Mouse (Mus musculus): ENCODE data around the gene Olfr672. TPM values are rescaled to one million over a fixed set of nuclear protein-coding genes. Genes with fewer than 3 reads are reported as not detected.

Gene Olfr672
- polyA plus RNA-seq (2017; shearing (Covaris generic)) = not detected

GRCm38 (mm10) chr7:105001929-105002328 lies at the start of gene Olfr672:
Olfr672 (minus strand) TSS chr7:105002029.

GRCm38 (mm10) chr7:105032398-105032797 lies 30.6 kb upstream of the Olfr672 start, which contains the start of gene Olfr676:
Olfr676 (plus strand) TSS chr7:105032698.

GRCm38 (mm10) chr7:105028360-105028759 lies 26.5 kb upstream of the Olfr672 start, which contains the start of gene Olfr675:
Olfr675 (minus strand) TSS chr7:105028460.

DNA sequence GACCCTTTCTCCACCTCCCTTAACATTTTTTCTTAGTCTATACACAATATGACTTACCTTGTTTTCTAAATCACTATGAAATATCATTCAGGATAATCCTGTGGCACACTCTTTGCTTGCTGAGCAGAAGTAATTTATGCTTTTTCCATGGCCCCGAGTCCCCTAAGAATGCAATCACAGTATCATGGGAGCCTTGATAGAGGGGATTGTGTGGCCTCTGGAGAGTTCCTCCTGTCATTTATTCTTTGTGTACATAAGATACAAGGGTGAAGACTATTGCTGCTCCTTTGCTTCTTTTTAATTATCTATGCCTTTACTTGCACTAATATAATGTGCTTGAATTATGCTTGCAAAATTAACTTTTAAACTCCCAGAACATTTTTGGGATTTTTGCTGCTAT lies 22.8 kb downstream of the Olfr672 start, which contains the start of gene Olfr671:
Gene Olfr671, minus strand, starts transcription at position 101 of the 400 bp plus-strand sequence.

GRCm38 (mm10) chr7:104962520-104962919 lies 39.3 kb downstream of the Olfr672 start, which contains the start of gene Olfr670:
Olfr670 (minus strand) TSS chr7:104962620.

Other genes with a start within 250 kb of the Olfr672 start
- gene Usp17le, start 224.6 kb downstream of the Olfr672 start, polyA plus RNA-seq (2017; shearing (Covaris generic)) = not detected
- not detected for gene Usp17lb, start 159.4 kb downstream of the Olfr672 start, polyA plus RNA-seq (2017; shearing (Covaris generic))
- gene Usp17la, start 145.0 kb downstream of the Olfr672 start, polyA plus RNA-seq (2017; shearing (Covaris generic)) = not detected
- not detected for gene Olfr665, start 124.0 kb downstream of the Olfr672 start, polyA plus RNA-seq (2017; shearing (Covaris generic))
- gene Olfr666, start 106.1 kb downstream of the Olfr672 start, polyA plus RNA-seq (2017; shearing (Covaris generic)) = not detected
- not detected for gene Olfr667, start 80.5 kb downstream of the Olfr672 start, polyA plus RNA-seq (2017; shearing (Covaris generic))
- gene Olfr668, start 74.0 kb downstream of the Olfr672 start, polyA plus RNA-seq (2017; shearing (Covaris generic)) = not detected
- gene Olfr669, start 67.8 kb downstream of the Olfr672 start, polyA plus RNA-seq (2017; shearing (Covaris generic)) = not detected
- gene Olfr670, start 39.4 kb downstream of the Olfr672 start, polyA plus RNA-seq (2017; shearing (Covaris generic)) = not detected
- gene Olfr671, start 22.9 kb downstream of the Olfr672 start, polyA plus RNA-seq (2017; shearing (Covaris generic)) = not detected
- not detected for gene Olfr675, start 26.4 kb upstream of the Olfr672 start, polyA plus RNA-seq (2017; shearing (Covaris generic))
- gene Olfr676, start 30.7 kb upstream of the Olfr672 start, polyA plus RNA-seq (2017; shearing (Covaris generic)) = not detected
- gene Olfr677, start 49.3 kb upstream of the Olfr672 start, polyA plus RNA-seq (2017; shearing (Covaris generic)) = not detected
- not detected for gene Olfr678, start 62.4 kb upstream of the Olfr672 start, polyA plus RNA-seq (2017; shearing (Covaris generic))
- not detected for gene Olfr679, start 79.2 kb upstream of the Olfr672 start, polyA plus RNA-seq (2017; shearing (Covaris generic))
- not detected for gene Olfr680-ps1, start 90.8 kb upstream of the Olfr672 start, polyA plus RNA-seq (2017; shearing (Covaris generic))
- not detected for gene Olfr681, start 114.8 kb upstream of the Olfr672 start, polyA plus RNA-seq (2017; shearing (Covaris generic))
- not detected for gene Olfr683, start 145.0 kb upstream of the Olfr672 start, polyA plus RNA-seq (2017; shearing (Covaris generic))
- gene Olfr684, start 161.6 kb upstream of the Olfr672 start, polyA plus RNA-seq (2017; shearing (Covaris generic)) = not detected
- not detected for gene Olfr685, start 184.0 kb upstream of the Olfr672 start, polyA plus RNA-seq (2017; shearing (Covaris generic))
- gene Olfr686, start 205.5 kb upstream of the Olfr672 start, polyA plus RNA-seq (2017; shearing (Covaris generic)) = not detected